Mouse (Mus musculus) neutrophil, adult 59 days (primary cell): ENCODE results near the gene Scgb1b19. TPM values are rescaled to one million over a fixed set of nuclear protein-coding genes. Genes with fewer than 3 reads are reported as not detected.

Experiments used
- total RNA-seq, 2 experiments: library from RNA; stranded (reverse); gene quantifications; 1 replicate in 1 of 2; 2 replicates in 1 of 2; pipeline ENCODE4 v1.2.4; 2023

Gene Scgb1b19
- total RNA-seq = not detected

GRCm38 (mm10) chr7:33286991-33287390 is at the start of gene Scgb1b19:
Gene Scgb1b19 (plus strand): TSS chr7:33287291.

GRCm38 (mm10) chr7:33280238-33280637 is 6.9 kb upstream of the Scgb1b19 start, which contains the start of gene Scgb2b19:
Gene Scgb2b19 (minus strand): TSS chr7:33280338.

Other genes with a start within 250 kb of the Scgb1b19 start
- not detected for gene Scgb2b17, start 230.7 kb upstream of the Scgb1b19 start, total RNA-seq
- not detected for gene Scgb1b17, start 223.8 kb upstream of the Scgb1b19 start, total RNA-seq
- gene Scgb2b18, start 113.4 kb upstream of the Scgb1b19 start, total RNA-seq = not detected
- gene Scgb1b18, start 101.7 kb upstream of the Scgb1b19 start, total RNA-seq = not detected
- gene Scgb2b19, start 7.0 kb upstream of the Scgb1b19 start, total RNA-seq = not detected
- gene Scgb2b20, start 79.0 kb downstream of the Scgb1b19 start, total RNA-seq = not detected
- not detected for gene Scgb1b20, start 85.9 kb downstream of the Scgb1b19 start, total RNA-seq
- not detected for gene Scgb2b21, start 233.2 kb downstream of the Scgb1b19 start, total RNA-seq